Mouse (Mus musculus): Measurements from ENCODE around the gene Ntf3.

DNA sequence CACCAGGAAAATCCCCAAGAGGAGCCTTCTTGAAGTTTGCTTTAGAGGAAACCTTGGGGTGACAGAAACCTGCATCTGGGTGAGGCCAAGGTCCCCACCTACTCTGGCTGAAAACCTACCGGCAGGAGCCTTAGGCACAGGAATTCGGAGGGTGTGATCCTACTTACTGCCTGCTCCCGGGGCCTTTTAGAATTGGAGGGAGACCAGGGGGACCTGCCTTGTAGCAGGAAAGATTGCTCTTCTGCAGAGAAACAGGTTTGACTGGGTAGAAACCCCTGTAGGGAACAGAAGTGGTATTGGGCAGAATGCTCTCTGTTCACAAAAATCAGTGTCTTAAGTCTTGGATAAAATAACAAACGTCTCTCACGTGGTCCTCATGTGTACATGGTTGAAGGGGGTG lies 74.7 kb downstream of the Ntf3 start:
- TF ChIP-seq CTCF (IDR thresholded peaks at IDR 0.05; ENCODE audit: low read depth) = no peak
- no peak for TF ChIP-seq EP300 (IDR thresholded peaks at IDR 0.05; ENCODE audit: low read depth)
